Mouse (Mus musculus): ENCODE measurements around the gene Ormdl2. TPM values are rescaled to one million over a fixed set of nuclear protein-coding genes. Genes with fewer than 3 reads are reported as not detected.
"Not testable (repeated sequence)": the region's sequence is repeated elsewhere in the genome, so short reads cannot be mapped to it uniquely, and the experiment has no call there.

Gene Ormdl2
- polyA plus RNA-seq, 1 experiment from 2014 or later, result 84.9 TPM

- no peaks in the 10 kb centered on the region for H3K27me3 ChIP-seq (ENCODE audit: control insufficient read depth, insufficient read depth, low read length)
- WGBS, result 79% methylated on average over 5 of the region's 5 CpGs
- no peak overlapping the region for H3K4me2 ChIP-seq (ENCODE audit: low read depth, low read length)
- no peak for ATAC-seq (ENCODE audit: insufficient read depth, low FRiP score)
- H3K9me3 ChIP-seq (replicated peaks; ENCODE audit: control insufficient read depth, low read length), result no peaks in the 10 kb centered on the region
- H3K9ac ChIP-seq (ENCODE audit: low read length), result no peak overlapping the region
- H3K4me1 ChIP-seq (ENCODE audit: control insufficient read depth, insufficient read depth, low read length), result no peaks in the 10 kb centered on the region
- H3K4me3 ChIP-seq (replicated peaks; ENCODE audit: low read length), result no peak overlapping the region
- peaks cover 12% of the 10 kb centered on the region; the same call in 1 of the 2 replicates for H3K36me3 ChIP-seq (ENCODE audit: control insufficient read depth, insufficient read depth, low read length)
- H3K27ac ChIP-seq (ENCODE audit: low read length), result no peak overlapping the region
These were observed 21.8 kb upstream of the Ormdl2 start for GRCm38 (mm10) chr10:128843260-128843659.

GRCm38 (mm10) chr10:128840612-128841011 lies 19.2 kb upstream of the Ormdl2 start:
- H3K27me3 ChIP-seq (ENCODE audit: control insufficient read depth, insufficient read depth, low read length), result no peaks in the 10 kb centered on the region
- no peaks in the 10 kb centered on the region for H3K9me3 ChIP-seq (replicated peaks; ENCODE audit: control insufficient read depth, low read length)
- no peak overlapping the region for H3K9ac ChIP-seq (ENCODE audit: low read length)
- H3K4me3 ChIP-seq (replicated peaks; ENCODE audit: low read length), result no peak overlapping the region
- H3K4me1 ChIP-seq (ENCODE audit: control insufficient read depth, insufficient read depth, low read length), result no peaks in the 10 kb centered on the region
- H3K27ac ChIP-seq (ENCODE audit: low read length), result no peak overlapping the region
- ATAC-seq (ENCODE audit: insufficient read depth, low FRiP score), result no peak
- H3K4me2 ChIP-seq (ENCODE audit: low read depth, low read length), result no peak overlapping the region
- H3K36me3 ChIP-seq (ENCODE audit: control insufficient read depth, insufficient read depth, low read length), result peaks cover 13% of the 10 kb centered on the region

- H3K4me3 ChIP-seq (replicated peaks; ENCODE audit: low read length), result no peak overlapping the region
- no peak for ATAC-seq (ENCODE audit: insufficient read depth, low FRiP score)
- H3K9me3 ChIP-seq (replicated peaks; ENCODE audit: control insufficient read depth, low read length), result no peaks in the 10 kb centered on the region
- H3K4me2 ChIP-seq (ENCODE audit: low read depth, low read length), result no peak overlapping the region
- H3K36me3 ChIP-seq (ENCODE audit: control insufficient read depth, insufficient read depth, low read length), result peaks cover 13% of the 10 kb centered on the region
- no peaks in the 10 kb centered on the region for H3K4me1 ChIP-seq (ENCODE audit: control insufficient read depth, insufficient read depth, low read length)
- no peak overlapping the region for H3K9ac ChIP-seq (ENCODE audit: low read length)
- no peaks in the 10 kb centered on the region for H3K27me3 ChIP-seq (ENCODE audit: control insufficient read depth, insufficient read depth, low read length)
- no peak overlapping the region for H3K27ac ChIP-seq (ENCODE audit: low read length)
These were observed 18.0 kb upstream of the Ormdl2 start for GRCm38 (mm10) chr10:128839434-128839833.

- Histone ChIP-seq H3K9me3 (replicated peaks; ENCODE audit: control insufficient read depth, low read length) (no peaks in the 10 kb centered on the region), H3K9ac (ENCODE audit: low read length) (no peak overlapping the region), H3K4me3 (replicated peaks; ENCODE audit: low read length) (no peak overlapping the region), H3K36me3 (ENCODE audit: control insufficient read depth, insufficient read depth, low read length) (peaks cover 18% of the 10 kb centered on the region), H3K27ac (ENCODE audit: low read length) (no peak overlapping the region), H3K27me3 (ENCODE audit: control insufficient read depth, insufficient read depth, low read length) (no peaks in the 10 kb centered on the region), H3K4me1 (ENCODE audit: control insufficient read depth, insufficient read depth, low read length) (no peaks in the 10 kb centered on the region), H3K4me2 (ENCODE audit: low read depth, low read length) (no peak overlapping the region)
- ATAC-seq (ENCODE audit: insufficient read depth, low FRiP score), result no peak
These were observed 16.0 kb upstream of the Ormdl2 start for GRCm38 (mm10) chr10:128837400-128837799.

GRCm38 (mm10) chr10:128823821-128824220 lies 2.4 kb upstream of the Ormdl2 start:
- H3K4me1 ChIP-seq (ENCODE audit: control insufficient read depth, insufficient read depth, low read length), result peaks cover 6% of the 10 kb centered on the region
- H3K4me2 ChIP-seq (ENCODE audit: low read depth, low read length), result no peak overlapping the region
- ATAC-seq (ENCODE audit: insufficient read depth, low FRiP score), result no peak
- no peaks in the 10 kb centered on the region for H3K9me3 ChIP-seq (replicated peaks; ENCODE audit: control insufficient read depth, low read length)
- no peaks in the 10 kb centered on the region; the same call in 1 of the 2 replicates for H3K36me3 ChIP-seq (ENCODE audit: control insufficient read depth, insufficient read depth, low read length)
- H3K27ac ChIP-seq (ENCODE audit: low read length), result no peak overlapping the region
- H3K27me3 ChIP-seq (ENCODE audit: control insufficient read depth, insufficient read depth, low read length), result no peaks in the 10 kb centered on the region
- no peak overlapping the region for H3K4me3 ChIP-seq (replicated peaks; ENCODE audit: low read length)
- 95% methylated on average over 9 of the region's 9 CpGs for WGBS
- no peak overlapping the region for H3K9ac ChIP-seq (ENCODE audit: low read length)

DNA sequence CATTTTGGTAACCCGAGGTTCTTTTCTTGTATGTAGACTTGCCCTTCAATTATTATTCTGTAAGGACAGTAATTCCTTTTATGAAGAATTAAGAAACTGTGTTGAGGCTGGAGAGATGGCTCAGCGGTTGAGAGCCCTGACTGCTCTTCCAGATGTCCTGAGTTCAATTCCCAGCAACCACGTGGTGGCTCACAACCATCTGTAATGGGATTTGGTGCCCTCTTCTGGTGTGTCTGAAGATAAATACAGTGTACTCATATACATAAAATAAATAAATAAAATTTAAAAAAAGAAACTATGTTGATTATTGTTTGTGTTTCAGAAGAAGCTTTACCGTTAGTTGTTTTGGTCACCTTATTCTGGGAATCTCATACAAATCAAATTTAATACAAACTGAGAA lies 1.6 kb upstream of the Ormdl2 start:
- Histone ChIP-seq H3K4me3 (replicated peaks; ENCODE audit: low read length) (peak overlapping the region; percentile 91), H3K4me2 (ENCODE audit: low read depth, low read length) (peak overlapping the region; percentile 89)
- not testable (repeated sequence) for H3K9me3 ChIP-seq (replicated peaks; ENCODE audit: control insufficient read depth, low read length); ATAC-seq (ENCODE audit: insufficient read depth, low FRiP score); H3K4me1 ChIP-seq (ENCODE audit: control insufficient read depth, insufficient read depth, low read length); H3K9ac ChIP-seq (ENCODE audit: low read length); H3K36me3 ChIP-seq (ENCODE audit: control insufficient read depth, insufficient read depth, low read length); H3K27me3 ChIP-seq (ENCODE audit: control insufficient read depth, insufficient read depth, low read length); H3K27ac ChIP-seq (ENCODE audit: low read length)
- WGBS, result 80% methylated on average over 4 of the region's 4 CpGs

GRCm38 (mm10) chr10:128822135-128822534 lies 690 bp upstream of the Ormdl2 start:
- no peaks in the 10 kb centered on the region for H3K9me3 ChIP-seq (replicated peaks; ENCODE audit: control insufficient read depth, low read length)
- 2% methylated on average over 13 of the region's 13 CpGs for WGBS
- peak overlapping the region; percentile 21; the same call in 1 of the 2 replicates for H3K27ac ChIP-seq (ENCODE audit: low read length)
- H3K4me1 ChIP-seq (ENCODE audit: control insufficient read depth, insufficient read depth, low read length), result peaks cover 6% of the 10 kb centered on the region
- peaks cover 6% of the 10 kb centered on the region; the same call in 1 of the 2 replicates for H3K36me3 ChIP-seq (ENCODE audit: control insufficient read depth, insufficient read depth, low read length)
- H3K9ac ChIP-seq (ENCODE audit: low read length), result peak overlapping the region; percentile 89
- H3K4me3 ChIP-seq (replicated peaks; ENCODE audit: low read length), result peak overlapping the region; percentile 91
- no peaks in the 10 kb centered on the region for H3K27me3 ChIP-seq (ENCODE audit: control insufficient read depth, insufficient read depth, low read length)
- no peak for ATAC-seq (ENCODE audit: insufficient read depth, low FRiP score)
- H3K4me2 ChIP-seq (ENCODE audit: low read depth, low read length), result peak overlapping the region; percentile 89

GRCm38 (mm10) chr10:128820217-128820616 lies 1.2 kb downstream of the Ormdl2 start:
- H3K9ac ChIP-seq (ENCODE audit: low read length), result no peak overlapping the region
- WGBS, result 83% methylated on average over 4 of the region's 4 CpGs
- H3K27me3 ChIP-seq (ENCODE audit: control insufficient read depth, insufficient read depth, low read length), result no peaks in the 10 kb centered on the region
- no peaks in the 10 kb centered on the region for H3K9me3 ChIP-seq (replicated peaks; ENCODE audit: control insufficient read depth, low read length)
- peaks cover 6% of the 10 kb centered on the region for H3K4me1 ChIP-seq (ENCODE audit: control insufficient read depth, insufficient read depth, low read length)
- H3K4me2 ChIP-seq (ENCODE audit: low read depth, low read length), result peak overlapping the region; percentile 66; the same call in 1 of the 2 replicates
- H3K36me3 ChIP-seq (ENCODE audit: control insufficient read depth, insufficient read depth, low read length), result peaks cover 11% of the 10 kb centered on the region
- ATAC-seq (ENCODE audit: insufficient read depth, low FRiP score), result no peak
- H3K4me3 ChIP-seq (replicated peaks; ENCODE audit: low read length), result no peak overlapping the region
- H3K27ac ChIP-seq (ENCODE audit: low read length), result no peak overlapping the region

- no peaks in the 10 kb centered on the region for H3K27me3 ChIP-seq (ENCODE audit: control insufficient read depth, insufficient read depth, low read length)
- no peak within 1 kb of the TSS for H3K4me3 ChIP-seq (replicated peaks; ENCODE audit: low read length)
- WGBS, result 90% methylated on average over 13 of the region's 13 CpGs
- H3K4me1 ChIP-seq (ENCODE audit: control insufficient read depth, insufficient read depth, low read length), result peaks cover 4% of the 10 kb centered on the region; the same call in 1 of the 2 replicates
- peaks cover 18% of the 10 kb centered on the region for H3K36me3 ChIP-seq (ENCODE audit: control insufficient read depth, insufficient read depth, low read length)
- H3K9me3 ChIP-seq (replicated peaks; ENCODE audit: control insufficient read depth, low read length), result no peaks in the 10 kb centered on the region
- ATAC-seq (ENCODE audit: insufficient read depth, low FRiP score), result no peak
- H3K4me2 ChIP-seq (ENCODE audit: low read depth, low read length), result no peak within 1 kb of the TSS
- H3K27ac ChIP-seq (ENCODE audit: low read length), result no peak within 1 kb of the TSS
- H3K9ac ChIP-seq (ENCODE audit: low read length), result no peak within 1 kb of the TSS
These were observed 4.4 kb downstream of the Ormdl2 start, which contains the start of gene Sarnp for GRCm38 (mm10) chr10:128817033-128817432. Gene Sarnp (plus strand): TSS chr10:128817333.

- no peak for ATAC-seq (ENCODE audit: insufficient read depth, low FRiP score)
- H3K36me3 ChIP-seq (ENCODE audit: control insufficient read depth, insufficient read depth, low read length), result no peaks in the 10 kb centered on the region
- peak overlapping the region; percentile 83 for H3K4me2 ChIP-seq (ENCODE audit: low read depth, low read length)
- H3K27me3 ChIP-seq (ENCODE audit: control insufficient read depth, insufficient read depth, low read length), result no peaks in the 10 kb centered on the region
- H3K9me3 ChIP-seq (replicated peaks; ENCODE audit: control insufficient read depth, low read length), result no peaks in the 10 kb centered on the region
- peaks cover 31% of the 10 kb centered on the region for H3K4me1 ChIP-seq (ENCODE audit: control insufficient read depth, insufficient read depth, low read length)
- 86% methylated on average over 8 of the region's 8 CpGs for WGBS
- H3K4me3 ChIP-seq (replicated peaks; ENCODE audit: low read length), result peak overlapping the region; percentile 56
- peak overlapping the region; percentile 57 for H3K9ac ChIP-seq (ENCODE audit: low read length)
- H3K27ac ChIP-seq (ENCODE audit: low read length), result no peak overlapping the region
These were observed 14.4 kb downstream of the Ormdl2 start for GRCm38 (mm10) chr10:128807018-128807417.

Data from stomach, embryonic 16.5 days (tissue).